ENCODE assay signal across 27 mouse cellular contexts in the genomic region with DNA sequence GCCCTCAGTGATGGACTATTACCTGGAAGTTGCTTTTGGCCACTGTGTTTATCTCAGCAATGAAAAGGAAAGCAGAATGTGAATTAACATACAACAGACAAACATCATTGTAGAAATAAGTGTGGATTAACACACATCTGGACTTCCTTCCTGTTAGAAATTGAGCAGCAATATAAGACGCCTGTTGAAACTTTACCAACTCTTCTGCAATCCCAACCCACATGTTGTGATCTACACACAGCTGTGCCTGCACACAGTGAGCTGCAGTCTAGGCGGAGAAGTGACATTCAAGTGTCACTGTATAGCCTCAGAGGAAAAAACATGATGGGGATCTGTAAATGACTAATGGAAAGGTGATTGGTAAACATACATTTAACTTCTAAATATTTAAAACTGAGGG.
"Had no signal": no experiment of that assay in that cellular context is flagged by ENCODE, and none has a peak within 500 bp of the region (broad histone marks: within the 10 kb centered on the region; RNA-seq: fewer than 3 reads in every experiment).

No protein-coding gene starts in this region.

- H3K4me1 ChIP-seq: embryonic facial prominence, embryonic 10.5 days; embryonic facial prominence, embryonic 12.5 days; embryonic facial prominence, embryonic 13.5 days; embryonic facial prominence, embryonic 15.5 days; forebrain, embryonic 10.5 days; forebrain, embryonic 12.5 days; forebrain, embryonic 15.5 days had no signal

- H3K9ac ChIP-seq: embryonic facial prominence, embryonic 12.5 days; embryonic facial prominence, embryonic 13.5 days; embryonic facial prominence, embryonic 15.5 days; forebrain, embryonic 12.5 days; forebrain, embryonic 13.5 days; forebrain, embryonic 15.5 days; forebrain, postnatal 0 days had no signal

- H3K9me3 ChIP-seq: embryonic facial prominence, embryonic 10.5 days; embryonic facial prominence, embryonic 12.5 days; embryonic facial prominence, embryonic 13.5 days; embryonic facial prominence, embryonic 15.5 days; forebrain, embryonic 10.5 days; forebrain, embryonic 12.5 days; forebrain, embryonic 13.5 days; forebrain, embryonic 15.5 days had no signal

- H3K4me2 ChIP-seq: embryonic facial prominence, embryonic 12.5 days; embryonic facial prominence, embryonic 13.5 days; embryonic facial prominence, embryonic 15.5 days; forebrain, embryonic 12.5 days; forebrain, embryonic 13.5 days; forebrain, embryonic 15.5 days had no signal

- ATAC-seq: forebrain, embryonic 13.5 days; forebrain, embryonic 15.5 days; forebrain, embryonic 16.5 days; forebrain, postnatal 0 days had no signal

- H3K27me3 ChIP-seq: embryonic facial prominence, embryonic 12.5 days; embryonic facial prominence, embryonic 13.5 days; embryonic facial prominence, embryonic 15.5 days; forebrain, embryonic 12.5 days; forebrain, embryonic 13.5 days; forebrain, embryonic 15.5 days had no signal

- H3K4me3 ChIP-seq: embryonic facial prominence, embryonic 10.5 days; embryonic facial prominence, embryonic 12.5 days; embryonic facial prominence, embryonic 13.5 days; embryonic facial prominence, embryonic 15.5 days; erythroblast, embryonic 14.5 days; forebrain, embryonic 10.5 days; forebrain, embryonic 12.5 days; forebrain, embryonic 13.5 days; forebrain, embryonic 15.5 days; gastrocnemius, adult 2 months; heart, adult 2 months had no signal

- H3K36me3 ChIP-seq: embryonic facial prominence, embryonic 10.5 days; embryonic facial prominence, embryonic 12.5 days; embryonic facial prominence, embryonic 13.5 days; embryonic facial prominence, embryonic 15.5 days; forebrain, embryonic 10.5 days; forebrain, embryonic 12.5 days; forebrain, embryonic 15.5 days had no signal

- H3K27ac ChIP-seq: embryonic facial prominence, embryonic 10.5 days; embryonic facial prominence, embryonic 12.5 days; embryonic facial prominence, embryonic 13.5 days; embryonic facial prominence, embryonic 15.5 days; forebrain, embryonic 10.5 days; forebrain, embryonic 12.5 days; forebrain, embryonic 13.5 days; forebrain, embryonic 15.5 days; gastrocnemius, adult 2 months; heart, adult 2 months had no signal

- DNase-seq: cerebellum, adult 2 months; cerebellum, adult 8-10 months; cerebellum, adult 9-10 months; cerebellum, adult 9-11 months; cerebellum, postnatal 10 days; cerebellum, postnatal 14 days; cerebellum, postnatal 25 days; cerebellum, postnatal 36 days; embryo, embryonic 11 days; forebrain, postnatal 0 days; gastrocnemius, adult 2 months; gastrocnemius, postnatal 10 days; gastrocnemius, postnatal 14 days; gastrocnemius, postnatal 25 days; heart, adult 11 months; heart, adult 18-20 months; heart, adult 2 months had no signal
